Comparison of ENCODE assay signal across 14 mouse cellular contexts in genomic region chr5:132318026-132318765, GRCm38 (mm10).
"Had no signal": no experiment of that assay in that cellular context is flagged by ENCODE, and none has a peak within 500 bp of the region (broad histone marks: within the 10 kb centered on the region; RNA-seq: fewer than 3 reads in every experiment).

No protein-coding gene starts in this region.

- DNase-seq: kidney, postnatal 4 days; lung, embryonic 14.5 days; lung, postnatal 10 days; lung, postnatal 4 days; right cerebral cortex, postnatal 14 days; thymus, adult 2 months; thymus, postnatal 25 days had no signal

- H3K36me3 ChIP-seq: limb, embryonic 10.5 days; liver, embryonic 15.5 days; midbrain, embryonic 10.5 days; stomach, embryonic 15.5 days had no signal

- H3K9ac ChIP-seq: liver, embryonic 15.5 days; lung, embryonic 14.5 days; stomach, embryonic 15.5 days had no signal

- H3K4me3 ChIP-seq: layer of hippocampus, adult 2 months; limb, embryonic 10.5 days; liver, embryonic 15.5 days; midbrain, embryonic 10.5 days; stomach, embryonic 15.5 days had no signal

- H3K4me1 ChIP-seq: liver, embryonic 15.5 days; stomach, embryonic 15.5 days had no signal

- H3K4me2 ChIP-seq: liver, embryonic 11.5 days; liver, embryonic 15.5 days; lung, embryonic 14.5 days; stomach, embryonic 15.5 days had no signal

- H3K27me3 ChIP-seq: liver, embryonic 15.5 days; stomach, embryonic 15.5 days had no signal

- H3K27ac ChIP-seq: kidney, postnatal 0 days; layer of hippocampus, adult 2 months; limb, embryonic 10.5 days; liver, embryonic 15.5 days; midbrain, embryonic 10.5 days; stomach, embryonic 15.5 days had no signal

- H3K9me3 ChIP-seq: limb, embryonic 10.5 days; liver, embryonic 15.5 days; midbrain, embryonic 10.5 days; stomach, embryonic 15.5 days had no signal
